Mouse (Mus musculus) left cerebral cortex, adult 18-20 months (tissue): ENCODE results near the gene Irs2. TPM values are rescaled to one million over a fixed set of nuclear protein-coding genes. Genes with fewer than 3 reads are reported as not detected.

ENCODE experiments used
- DNase-seq, 2 experiments: peaks; one replicate each; pipeline ENCODE4 v3.0.0; 2021 to 2022; ENCODE audit warnings: low spot score in 2 of 2, mixed read lengths in 1 of 2
- total RNA-seq, 2 experiments: library from RNA; stranded (reverse); gene quantifications; 2 replicates each; pipeline ENCODE4 v1.2.3; 2021

Irs2 gene
- total RNA-seq, 2 experiments from 2014 or later: 64.4 to 93.4 TPM

- DNase-seq: no peak
These were observed 50.8 kb downstream of the Irs2 start for GRCm38 (mm10) chr8:10957292-10957955.

DNA sequence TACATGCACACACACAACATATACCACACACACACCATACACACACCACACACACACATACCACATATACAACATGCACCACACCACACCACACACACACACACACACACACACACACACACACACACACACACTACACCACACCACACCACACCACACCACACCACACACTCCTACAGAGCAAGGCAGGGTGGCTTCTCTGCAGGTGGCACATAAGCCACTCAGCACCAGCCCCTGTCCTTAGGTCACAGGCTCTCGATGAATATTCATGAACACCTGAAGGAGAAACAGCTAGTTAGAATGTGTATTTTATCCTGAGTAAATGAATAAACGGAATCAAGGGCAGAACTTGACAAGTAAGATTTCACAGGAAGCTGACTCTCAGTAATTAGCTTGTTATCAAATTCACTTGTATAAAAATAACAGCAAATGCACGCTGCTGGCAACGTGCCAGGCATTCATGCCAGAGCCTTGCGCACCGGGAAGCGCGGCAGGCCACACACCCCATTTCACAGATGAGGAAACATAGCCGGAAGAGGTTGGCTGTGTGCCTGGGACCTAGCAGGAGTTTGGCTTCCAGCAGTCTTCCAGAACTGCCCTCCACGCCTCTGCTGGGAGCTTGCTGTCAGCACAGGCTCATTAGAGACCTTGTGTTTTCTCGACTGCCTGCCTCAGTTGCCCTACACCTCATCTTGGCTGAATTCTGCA, 54.8 kb downstream of the Irs2 start:
- peak; percentile 20 to 43 for DNase-seq

DNA sequence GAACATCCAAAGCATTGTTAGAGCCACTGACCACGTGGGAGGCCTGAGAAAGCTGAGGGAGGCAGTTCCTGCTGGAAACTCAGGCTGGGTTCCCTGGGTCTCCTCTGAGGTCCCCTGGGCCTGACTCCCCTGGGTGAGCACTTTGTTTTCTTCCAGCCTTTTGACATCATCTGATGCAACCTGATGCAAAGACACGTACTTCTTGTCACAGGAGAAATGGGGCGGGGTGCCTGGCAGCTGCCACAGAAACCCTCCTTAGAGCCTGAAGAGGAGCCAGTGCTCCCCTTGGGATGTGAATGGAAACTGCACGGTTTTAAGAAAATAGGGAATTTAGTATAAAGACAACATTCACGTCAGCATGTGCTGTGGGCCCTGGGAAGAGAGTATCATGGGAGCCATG, 55.6 kb downstream of the Irs2 start:
- no peak for DNase-seq

DNA sequence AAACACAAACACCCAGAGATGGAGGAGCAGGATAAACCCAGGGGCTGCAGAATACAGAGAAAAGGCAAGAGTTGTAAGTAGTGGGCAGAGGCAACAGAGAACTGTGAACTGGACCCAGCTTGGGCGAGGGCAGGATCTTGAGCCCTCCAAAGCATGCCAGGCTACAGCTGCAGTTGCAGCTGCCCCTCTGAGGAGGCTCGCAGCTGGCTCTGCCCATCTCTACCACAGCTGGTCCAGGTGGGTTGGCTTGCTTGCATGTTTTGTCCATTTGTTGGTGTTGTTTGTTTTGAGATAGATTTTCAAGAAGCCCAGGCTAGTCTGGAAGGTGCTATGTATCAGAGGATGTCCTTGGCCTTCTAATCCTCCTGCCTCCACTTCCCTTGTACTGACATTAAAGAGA, 56.0 kb downstream of the Irs2 start:
- no peak for DNase-seq

GRCm38 (mm10) chr8:10951567-10951966, 56.7 kb downstream of the Irs2 start:
- no peak for DNase-seq

DNA sequence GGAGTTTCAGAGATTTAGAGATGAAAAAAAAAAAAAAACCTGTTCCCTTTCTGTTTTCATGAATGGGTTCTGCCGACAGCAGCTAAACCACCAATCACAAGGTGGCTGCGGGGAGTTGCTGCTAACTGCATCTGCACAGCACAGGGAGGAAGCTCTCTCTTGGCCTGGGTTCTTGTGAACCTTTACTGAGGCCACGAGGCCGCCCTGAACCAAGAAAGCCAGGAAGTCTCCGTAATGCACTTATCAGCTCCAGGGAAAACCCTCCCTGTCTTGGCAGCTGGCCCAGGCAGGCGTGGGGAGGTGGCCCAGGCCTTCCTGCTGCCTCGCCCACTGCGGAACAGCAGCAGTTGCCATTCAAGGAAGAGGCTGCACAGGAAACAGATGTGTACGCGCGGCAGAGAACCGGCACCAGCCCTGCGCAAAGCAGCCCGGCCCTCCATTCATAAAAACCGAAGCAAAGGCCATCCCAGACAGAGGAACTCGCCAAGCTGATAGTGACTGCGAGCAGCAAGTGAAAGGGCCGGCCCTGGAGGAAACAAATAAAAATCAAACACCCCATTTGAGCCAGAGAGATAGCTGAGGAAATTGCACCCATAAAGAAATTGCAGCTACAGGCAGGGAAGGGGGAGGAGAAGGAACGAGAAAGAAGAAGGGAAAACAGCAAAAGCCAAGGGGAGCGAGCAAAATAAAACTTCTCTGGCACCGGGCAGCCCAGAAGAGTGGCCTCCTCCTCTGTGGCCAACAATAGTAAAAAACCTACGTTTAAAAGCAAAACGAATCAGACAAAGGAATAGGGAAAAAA, 62.1 kb downstream of the Irs2 start:
- DNase-seq: peak; percentile 64 to 80

DNA sequence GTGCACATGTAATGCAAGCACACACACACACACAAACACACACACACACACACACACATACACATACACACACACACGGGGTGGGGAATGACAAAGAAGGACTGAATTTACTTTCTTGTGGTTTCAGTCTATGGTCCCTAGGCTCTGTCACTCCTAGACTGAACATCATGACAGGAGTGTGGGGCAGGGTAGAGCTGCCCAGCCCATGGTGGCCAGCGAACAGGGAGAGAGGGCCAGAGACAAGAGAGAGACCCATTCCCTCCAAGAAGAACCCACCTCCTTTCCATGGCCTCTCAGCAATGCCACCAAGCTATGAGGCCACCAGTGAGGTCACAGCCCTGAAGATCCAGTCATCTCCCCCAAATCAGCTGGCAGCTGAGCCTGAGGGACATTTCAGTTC, 62.8 kb downstream of the Irs2 start:
- DNase-seq: no peak

- no peak for DNase-seq
These were observed 64.8 kb downstream of the Irs2 start for GRCm38 (mm10) chr8:10943314-10944060.

GRCm38 (mm10) chr8:10939883-10940282, 68.4 kb downstream of the Irs2 start:
- no peak for DNase-seq

GRCm38 (mm10) chr8:10939210-10939782, 69.0 kb downstream of the Irs2 start:
- no peak for DNase-seq

GRCm38 (mm10) chr8:10938284-10938683, 70.0 kb downstream of the Irs2 start:
- no peak for DNase-seq

DNA sequence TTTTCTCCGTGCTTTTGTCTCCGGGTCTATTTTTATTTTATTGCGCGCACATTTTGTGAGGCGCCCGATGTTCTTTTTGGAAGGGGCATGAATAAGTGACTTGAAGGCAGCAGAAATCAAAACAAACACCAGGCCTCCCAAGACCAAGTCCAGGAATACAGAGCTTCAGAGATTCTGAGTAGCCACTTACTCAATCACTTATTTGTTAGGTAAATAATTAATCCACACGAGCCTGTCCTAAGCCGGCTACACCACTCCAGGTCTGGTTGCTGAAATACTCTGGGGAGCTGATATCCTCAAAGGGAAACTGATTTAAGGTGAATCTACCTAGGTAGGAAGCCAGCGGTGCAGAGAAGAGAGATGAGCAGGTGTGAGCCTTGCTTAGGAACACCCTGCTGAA, 71.6 kb downstream of the Irs2 start:
- DNase-seq: no peak

DNA sequence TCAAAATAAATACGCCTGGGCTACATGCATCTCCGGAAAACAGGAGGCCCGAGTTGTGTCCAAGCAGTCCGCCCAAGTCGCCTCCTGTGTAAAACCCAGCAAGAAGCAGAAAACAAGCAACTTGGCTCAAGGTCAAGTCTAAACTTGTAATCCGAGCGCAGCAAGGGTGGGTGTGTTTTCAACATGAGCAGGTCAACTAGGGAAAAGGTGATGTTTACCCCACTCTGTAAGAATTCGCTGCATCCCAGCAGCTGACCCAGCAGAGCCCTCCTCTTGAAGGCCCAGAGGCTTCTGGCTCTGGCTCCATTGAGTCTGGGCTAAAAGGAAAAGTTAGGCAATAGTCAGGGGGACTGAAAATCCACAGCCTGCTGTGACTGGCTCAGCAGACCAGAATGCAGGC, 73.0 kb downstream of the Irs2 start:
- DNase-seq: no peak
